25 mouse cellular contexts compared by ENCODE assay signal in genomic region chr1:88454703-88455102, GRCm38 (mm10). TPM values are rescaled to one million over a fixed set of nuclear protein-coding genes. Genes with fewer than 3 reads are reported as not detected.
DNase-seq lines count a peak whose midpoint lies in the region; ATAC-seq lines count a peak whose summit lies in the region.
"Had no signal": no experiment of that assay in that cellular context is flagged by ENCODE, and none has a peak within 500 bp of the region (broad histone marks: within the 10 kb centered on the region; RNA-seq: fewer than 3 reads in every experiment).

No protein-coding gene starts in this region.

- H3K4me1 ChIP-seq in lung, embryonic 16.5 days (replicated peaks; ENCODE audit: control insufficient read depth, insufficient read depth, low read length), result 0 out of 2 replicates have a peak, but pooled peaks cover 2% of the 10 kb centered on the region
- H3K4me1 ChIP-seq in embryonic facial prominence, embryonic 10.5 days, result peaks cover 26% of the 10 kb centered on the region
- H3K4me1 ChIP-seq: heart, embryonic 15.5 days; liver, embryonic 15.5 days had no signal

- H3K27ac ChIP-seq in lung, embryonic 16.5 days (ENCODE audit: low read length), result peak overlapping the region; percentile 87
- H3K27ac ChIP-seq in embryonic facial prominence, embryonic 10.5 days (replicated peaks), result peak overlapping the region; percentile 51; the same call in 1 of the 2 replicates
- H3K27ac ChIP-seq: gastrocnemius, adult 2 months; heart, embryonic 15.5 days; hindbrain, embryonic 12.5 days; kidney, postnatal 0 days; limb, embryonic 12.5 days; liver, embryonic 15.5 days; midbrain, embryonic 15.5 days; stomach, embryonic 15.5 days had no signal

- no peak overlapping the region for H3K4me2 ChIP-seq in lung, embryonic 16.5 days (ENCODE audit: low read depth, low read length)
- H3K4me2 ChIP-seq: heart, embryonic 15.5 days; hindbrain, embryonic 12.5 days; limb, embryonic 12.5 days; liver, embryonic 15.5 days; midbrain, embryonic 15.5 days; stomach, embryonic 15.5 days had no signal

- no peaks in the 10 kb centered on the region for H3K9me3 ChIP-seq in lung, embryonic 16.5 days (ENCODE audit: control insufficient read depth, low read length)
- no peaks in the 10 kb centered on the region for H3K9me3 ChIP-seq in embryonic facial prominence, embryonic 10.5 days
- H3K9me3 ChIP-seq: heart, embryonic 15.5 days; hindbrain, embryonic 12.5 days; liver, embryonic 15.5 days; midbrain, embryonic 15.5 days; stomach, embryonic 15.5 days had no signal

- H3K9ac ChIP-seq in lung, embryonic 16.5 days (ENCODE audit: low read length), result peak overlapping the region; percentile 20; the same call in 1 of the 2 replicates
- H3K9ac ChIP-seq: heart, embryonic 15.5 days; hindbrain, embryonic 12.5 days; limb, embryonic 12.5 days; liver, embryonic 15.5 days; midbrain, embryonic 15.5 days; stomach, embryonic 15.5 days had no signal

- peak; percentile 64 for DNase-seq in kidney, adult 9 months
- no peak for DNase-seq in kidney, postnatal 4 days
- DNase-seq in lung, postnatal 14 days, result no peak
- DNase-seq in embryonic facial prominence, embryonic 10.5 days (ENCODE audit: low spot score), result no peak
- no peak for DNase-seq in heart, adult 9 months (ENCODE audit: low spot score in 2 of 2)
- DNase-seq: adrenal gland, postnatal 10 days; B cell, adult 2 months; cerebellum, adult 8-10 months; cerebellum, postnatal 25 days; gastrocnemius, adult 2 months; gastrocnemius, postnatal 36 days; heart, adult 18-20 months; right cerebral cortex, postnatal 25 days had no signal

- 14% methylated on average over 3 of the region's 3 CpGs for WGBS in lung, embryonic 16.5 days
- WGBS in embryonic facial prominence, embryonic 10.5 days, result 53% methylated on average over 3 of the region's 3 CpGs

- peak; percentile 59 for ATAC-seq in lung, embryonic 16.5 days (ENCODE audit: low read depth)
- ATAC-seq: forebrain, embryonic 14.5 days; intestine, embryonic 16.5 days; midbrain, embryonic 15.5 days had no signal

- no peaks in the 10 kb centered on the region for H3K27me3 ChIP-seq in lung, embryonic 16.5 days (ENCODE audit: control insufficient read depth, insufficient read depth, low read depth, low read length)
- H3K27me3 ChIP-seq in embryonic facial prominence, embryonic 10.5 days (replicated peaks; ENCODE audit: low read depth, poor library complexity, severe bottlenecking), result no peaks in the 10 kb centered on the region
- H3K27me3 ChIP-seq: heart, embryonic 15.5 days; hindbrain, embryonic 12.5 days; limb, embryonic 12.5 days; liver, embryonic 15.5 days; midbrain, embryonic 15.5 days; stomach, embryonic 15.5 days had no signal

- H3K4me3 ChIP-seq in lung, embryonic 16.5 days (ENCODE audit: low read length), result no peak overlapping the region
- H3K4me3 ChIP-seq in embryonic facial prominence, embryonic 10.5 days, result no peak overlapping the region
- H3K4me3 ChIP-seq: gastrocnemius, adult 2 months; heart, embryonic 15.5 days; hindbrain, embryonic 12.5 days; limb, embryonic 12.5 days; liver, embryonic 15.5 days; midbrain, embryonic 15.5 days; stomach, embryonic 15.5 days had no signal

- H3K36me3 ChIP-seq in lung, embryonic 16.5 days (ENCODE audit: control insufficient read depth, insufficient read depth, low read length), result no peaks in the 10 kb centered on the region
- no peaks in the 10 kb centered on the region for H3K36me3 ChIP-seq in embryonic facial prominence, embryonic 10.5 days (replicated peaks)
- H3K36me3 ChIP-seq: heart, embryonic 15.5 days; hindbrain, embryonic 12.5 days; limb, embryonic 12.5 days; liver, embryonic 15.5 days; midbrain, embryonic 15.5 days; stomach, embryonic 15.5 days had no signal

RNA-seq across cellular contexts. Expression of gene Spp2, which starts 47.9 kb away (rescaled TPM):
- 0.60 and 7.5 TPM in 2 replicates for polyA plus RNA-seq in lung, embryonic 16.5 days (2015; fragmentation: Nextera tagmentation; extraction: Ambion mirVana)
- polyA plus RNA-seq in embryonic facial prominence, embryonic 10.5 days (2016; fragmentation: Nextera tagmentation; extraction: Ambion mirVana), result 0.30 and 0.37 TPM in 2 replicates
- polyA plus RNA-seq: hindbrain, embryonic 12.5 days; limb, embryonic 12.5 days; neural tube, embryonic 11.5 days had no signal

RNA-seq across cellular contexts. Expression of gene Glrp1, which starts 55.2 kb away (rescaled TPM):
- 0.21 and 0.28 TPM in 2 replicates for polyA plus RNA-seq in lung, embryonic 16.5 days (2015; fragmentation: Nextera tagmentation; extraction: Ambion mirVana)
- polyA plus RNA-seq in embryonic facial prominence, embryonic 10.5 days (2016; fragmentation: Nextera tagmentation; extraction: Ambion mirVana), result 0.12 TPM in 1 of 2 replicates, not detected in the other
- polyA plus RNA-seq: embryonic facial prominence, embryonic 11.5 days; forebrain, embryonic 14.5 days; hindbrain, embryonic 12.5 days; intestine, embryonic 16.5 days; limb, embryonic 12.5 days; midbrain, embryonic 15.5 days; neural tube, embryonic 11.5 days; stomach, embryonic 15.5 days had no signal
